Mouse (Mus musculus): Measurements from ENCODE around the gene Gm10945. TPM values are rescaled to one million over a fixed set of nuclear protein-coding genes. Genes with fewer than 3 reads are reported as not detected.

The Gm10945 gene
- not detected for total RNA-seq (2023)

GRCm38 (mm10) chr10:6761287-6761811 lies at the start of gene Gm10945:
TSS of gene Gm10945 (minus strand) at chr10:6761761.

DNA sequence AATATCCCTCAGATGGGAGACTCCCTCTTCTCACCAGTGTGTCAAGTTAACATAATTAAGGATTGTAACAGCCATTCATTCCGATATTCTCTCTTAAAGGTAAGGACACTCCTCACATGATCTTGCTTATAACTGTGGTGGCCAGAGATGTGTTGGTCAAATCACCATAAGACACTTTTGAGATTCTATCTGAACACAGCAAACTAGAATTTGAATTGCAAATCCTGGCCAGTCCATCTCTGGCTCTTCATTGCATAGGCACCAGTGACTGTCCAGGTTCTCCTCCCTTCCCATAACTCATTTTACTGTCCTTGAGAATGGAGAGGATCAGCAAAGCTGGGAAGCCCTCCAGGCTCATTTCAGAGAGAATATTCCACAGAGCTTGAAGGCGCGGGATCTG lies 3.4 kb downstream of the Gm10945 start, which contains the start of gene Oprm1:
TSS of gene Oprm1 (plus strand) at position 301 of the 400 bp plus-strand sequence.

Other genes starting within 250 kb of the Gm10945 start
- not detected for gene Oprm1, start 3.3 kb downstream of the Gm10945 start, total RNA-seq (2023)